In the genomic region with DNA sequence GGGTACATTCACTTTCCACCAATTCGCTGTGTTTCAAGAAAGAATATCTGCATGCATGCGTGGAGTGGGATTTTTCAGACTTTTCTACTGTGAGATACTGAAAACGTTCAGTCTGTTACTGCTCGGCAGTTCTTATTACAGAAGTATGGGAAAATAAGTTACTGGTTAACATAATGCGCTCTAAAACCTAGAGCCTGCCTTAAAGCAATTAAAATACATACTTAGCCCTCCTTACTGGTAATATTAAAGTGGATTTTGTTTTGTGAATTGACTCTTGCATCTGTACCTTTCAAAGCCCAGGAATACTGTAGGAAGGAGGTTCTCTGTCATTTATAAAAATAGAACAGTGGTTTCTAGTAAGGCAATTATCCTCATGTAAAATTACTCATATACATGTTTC, we compare ENCODE assay signal across 16 mouse cellular contexts.
"Had no signal": no experiment of that assay in that cellular context is flagged by ENCODE, and none has a peak within 500 bp of the region (broad histone marks: within the 10 kb centered on the region; RNA-seq: fewer than 3 reads in every experiment).

No protein-coding gene starts in this region.

- DNase-seq: heart, postnatal 10 days; heart, postnatal 14 days; heart, postnatal 36 days; heart, postnatal 4 days; kidney, adult 11 months; kidney, adult 18-20 months; kidney, adult 2 months; kidney, adult 8-10 months; kidney, adult 9 months; kidney, postnatal 10 days; kidney, postnatal 14 days; kidney, postnatal 25 days; kidney, postnatal 36 days; kidney, postnatal 4 days; layer of hippocampus, adult 9-11 months; layer of hippocampus, postnatal 36 days had no signal
